Mouse (Mus musculus): ENCODE results near the gene Clspn.

The Clspn gene

DNA sequence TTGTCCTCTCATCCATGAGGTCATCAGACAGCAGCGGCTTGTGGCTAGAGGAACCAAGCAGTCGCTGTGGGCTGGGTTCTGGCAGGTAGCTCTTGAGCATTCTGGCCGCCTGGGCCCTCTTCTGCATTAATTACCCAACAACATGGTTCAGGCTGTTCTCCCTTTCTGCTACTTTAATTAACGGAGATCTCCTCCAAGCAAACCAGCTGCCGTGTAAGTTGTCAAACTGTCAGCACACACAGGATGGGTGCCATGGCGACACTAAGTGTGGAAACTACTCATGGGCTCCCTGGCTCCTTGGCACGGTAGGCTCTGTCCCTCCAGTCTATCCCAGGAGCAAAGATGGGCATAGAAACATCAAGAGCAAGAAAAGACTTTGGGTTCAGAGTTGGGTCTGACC is 82.6 kb downstream of the Clspn start:
- no peak for DNase-seq

DNA sequence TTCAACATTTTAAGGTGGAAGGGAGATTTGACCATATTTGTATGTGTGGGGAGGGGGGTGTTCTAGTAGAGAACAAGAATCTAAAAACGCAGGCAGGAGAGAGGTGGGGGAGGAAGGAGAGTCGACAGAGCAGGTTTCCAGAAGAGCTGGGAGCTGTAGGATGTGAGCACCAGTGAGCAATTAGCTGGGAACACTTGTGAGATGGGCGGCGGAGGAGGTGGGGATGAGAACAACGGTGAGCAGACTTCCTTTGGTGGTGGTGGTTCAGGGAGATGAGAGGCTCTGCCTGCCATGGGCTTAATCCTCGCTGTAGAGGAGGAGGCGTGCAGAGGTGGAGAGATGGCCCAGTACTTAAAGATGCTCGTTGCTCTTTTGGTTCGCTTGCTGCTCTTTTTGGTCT is 85.2 kb downstream of the Clspn start:
- no peak for DNase-seq
